Mouse (Mus musculus) inflammation-experienced regulatory T-cells, adult 6 months (primary cell): ENCODE measurements around the gene Bricd5. TPM values are rescaled to one million over a fixed set of nuclear protein-coding genes. Genes with fewer than 3 reads are reported as not detected.

ENCODE experiments used
- polyA plus RNA-seq, 3 experiments: library from polyadenylated mRNA; unstranded; fragments of 100-300 nt; shearing (Covaris generic); gene quantifications; one replicate each; pipeline ENCODE4 v1.2.1; 2017

Bricd5 gene
- polyA plus RNA-seq, 3 experiments from 2014 or later: not detected

Other genes with a start within 250 kb of the Bricd5 start
- 10 to 100 TPM in 1 of 3 experiments, 1 to 10 TPM in 2; 3.4 to 43.6 (median 6.3) TPM for gene Ccnf, start 222.4 kb upstream of the Bricd5 start, polyA plus RNA-seq
- not detected for gene Abca17, start 122.8 kb upstream of the Bricd5 start, polyA plus RNA-seq
- gene Abca3, start 121.9 kb upstream of the Bricd5 start, polyA plus RNA-seq: 10 to 100 TPM; 17.8 to 31.2 (median 26.3) TPM
- gene Rnps1, start 59.3 kb upstream of the Bricd5 start, polyA plus RNA-seq: 100 to 1,000 TPM; 118 to 138 (median 130) TPM
- gene Eci1, start 47.2 kb upstream of the Bricd5 start, polyA plus RNA-seq: 10 to 100 TPM; 52.4 to 61.7 (median 59.7) TPM
- 1 to 10 TPM; 2.9 to 6.5 (median 4.8) TPM for gene Dnase1l2, start 30.8 kb upstream of the Bricd5 start, polyA plus RNA-seq
- 10 to 100 TPM; 22.1 to 49.8 (median 23.6) TPM for gene E4f1, start 3.6 kb upstream of the Bricd5 start, polyA plus RNA-seq
- gene Pgp, start 3.5 kb upstream of the Bricd5 start, polyA plus RNA-seq: 1 to 10 TPM; 3.5 to 6.9 (median 4.6) TPM
- 10 to 100 TPM; 14.0 to 14.9 (median 14.5) TPM for gene Mlst8, start 5.2 kb downstream of the Bricd5 start, polyA plus RNA-seq
- under 1 TPM in 2 of 3 experiments, not detected in 1; 0.16 to 0.23 TPM for gene Caskin1, start 14.7 kb downstream of the Bricd5 start, polyA plus RNA-seq
- 10 to 100 TPM; 45.5 to 54.2 (median 53.7) TPM for gene Traf7, start 54.1 kb downstream of the Bricd5 start, polyA plus RNA-seq
- gene Rab26, start 60.3 kb downstream of the Bricd5 start, polyA plus RNA-seq: 1 to 10 TPM; 1.1 to 6.5 (median 2.0) TPM
- 10 to 100 TPM in 2 of 3 experiments, 1 to 10 TPM in 1; 9.9 to 32.6 (median 22.6) TPM for gene Pkd1, start 76.0 kb downstream of the Bricd5 start, polyA plus RNA-seq
- gene Tsc2, start 158.7 kb downstream of the Bricd5 start, polyA plus RNA-seq: 10 to 100 TPM; 17.0 to 17.7 (median 17.1) TPM
- 1 to 10 TPM; 2.0 to 4.8 (median 2.8) TPM for gene Nthl1, start 158.8 kb downstream of the Bricd5 start, polyA plus RNA-seq
- gene Slc9a3r2, start 176.4 kb downstream of the Bricd5 start, polyA plus RNA-seq: not detected
- gene Npw, start 184.6 kb downstream of the Bricd5 start, polyA plus RNA-seq: not detected
- gene Zfp598, start 195.8 kb downstream of the Bricd5 start, polyA plus RNA-seq: 1 to 10 TPM; 4.1 to 5.8 (median 5.4) TPM
- 1 to 10 TPM in 2 of 3 experiments, under 1 TPM in 1; 0.51 to 5.4 (median 1.7) TPM for gene Syngr3, start 216.1 kb downstream of the Bricd5 start, polyA plus RNA-seq
- 10 to 100 TPM; 10.2 to 18.4 (median 13.1) TPM for gene Gfer, start 222.3 kb downstream of the Bricd5 start, polyA plus RNA-seq
- gene Noxo1, start 222.3 kb downstream of the Bricd5 start, polyA plus RNA-seq: 1 to 10 TPM; 1.8 to 3.5 (median 2.7) TPM
- gene Tbl3, start 233.8 kb downstream of the Bricd5 start, polyA plus RNA-seq: 10 to 100 TPM; 29.5 to 55.4 (median 32.2) TPM
- gene Rnf151, start 244.2 kb downstream of the Bricd5 start, polyA plus RNA-seq: not detected
- gene Rps2, start 244.2 kb downstream of the Bricd5 start, polyA plus RNA-seq: 100 to 1,000 TPM; 452 to 883 (median 453) TPM